Mouse (Mus musculus): Measurements from ENCODE around the gene Hic1.

DNA sequence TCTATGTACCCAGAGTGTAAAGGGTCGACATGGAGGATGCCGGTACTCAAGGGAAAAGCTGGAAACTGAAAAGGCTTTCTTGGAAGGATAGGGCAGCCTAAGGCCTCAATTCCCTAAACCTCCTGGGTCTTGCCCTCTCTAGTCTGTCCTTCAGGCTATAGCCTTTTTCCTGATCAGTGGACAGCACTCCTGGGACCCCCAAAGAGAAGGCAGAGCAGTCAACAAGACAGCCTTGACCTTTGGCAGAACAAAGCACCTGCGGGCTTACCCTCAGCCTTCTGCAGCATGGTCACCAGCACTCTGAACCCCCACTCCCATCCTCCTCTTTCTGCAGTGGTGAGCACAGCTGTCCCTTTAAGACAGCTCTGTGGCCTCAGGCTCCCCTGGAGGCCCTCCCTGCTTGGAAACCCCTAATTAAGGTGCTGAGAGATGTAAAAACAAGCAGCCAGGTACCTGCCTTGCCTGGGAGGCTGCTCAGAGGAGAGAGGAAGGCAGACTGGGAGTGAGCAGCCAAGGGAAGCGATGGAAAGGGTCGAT, 21.7 kb upstream of the Hic1 start, which contains the start of gene Dph1:
- TF ChIP-seq CTCF (IDR thresholded peaks at IDR 0.05; ENCODE audit: low read depth) (no peak), EP300 (IDR thresholded peaks at IDR 0.05; ENCODE audit: low read depth) (no peak)
